Mouse (Mus musculus): ENCODE data around the gene Kiss1.
"Not testable (repeated sequence)": the region's sequence is repeated elsewhere in the genome, so short reads cannot be mapped to it uniquely, and the experiment has no call there.

Gene Kiss1

GRCm38 (mm10) chr1:133317149-133317548 is 4.5 kb upstream of the Kiss1 start:
- no peak for DNase-seq (ENCODE audit: low read depth, low spot score)

- DNase-seq (ENCODE audit: low read depth, low spot score): no peak
Measured at GRCm38 (mm10) chr1:133323333-133323732, 1.7 kb downstream of the Kiss1 start.

- no peak for DNase-seq (ENCODE audit: low read depth, low spot score)
Measured at GRCm38 (mm10) chr1:133325951-133326350, 4.3 kb downstream of the Kiss1 start.

GRCm38 (mm10) chr1:133327094-133327493 is 5.4 kb downstream of the Kiss1 start:
- DNase-seq (ENCODE audit: low read depth, low spot score): no peak

GRCm38 (mm10) chr1:133328299-133328795 is 6.7 kb downstream of the Kiss1 start:
- DNase-seq (ENCODE audit: low read depth, low spot score): no peak

- DNase-seq (ENCODE audit: low read depth, low spot score): no peak
Measured at GRCm38 (mm10) chr1:133328896-133329637, 7.4 kb downstream of the Kiss1 start.

- DNase-seq (ENCODE audit: low read depth, low spot score): no peak
Measured at GRCm38 (mm10) chr1:133329638-133329964, 7.9 kb downstream of the Kiss1 start.

- DNase-seq (ENCODE audit: low read depth, low spot score): no peak
Measured at GRCm38 (mm10) chr1:133331142-133331541, 9.5 kb downstream of the Kiss1 start.

- DNase-seq (ENCODE audit: low read depth, low spot score): no peak
Measured at GRCm38 (mm10) chr1:133332656-133333430, 11.2 kb downstream of the Kiss1 start.

- DNase-seq (ENCODE audit: low read depth, low spot score): no peak
Measured at GRCm38 (mm10) chr1:133333937-133334336, 12.3 kb downstream of the Kiss1 start.

GRCm38 (mm10) chr1:133340403-133340802 is 18.7 kb downstream of the Kiss1 start:
- not testable (repeated sequence) for DNase-seq (ENCODE audit: low read depth, low spot score)

GRCm38 (mm10) chr1:133344357-133344756 is 22.7 kb downstream of the Kiss1 start:
- no peak for DNase-seq (ENCODE audit: low read depth, low spot score)

GRCm38 (mm10) chr1:133346531-133346930 is 24.9 kb downstream of the Kiss1 start:
- no peak for DNase-seq (ENCODE audit: low read depth, low spot score)

- no peak for DNase-seq (ENCODE audit: low read depth, low spot score)
Measured at GRCm38 (mm10) chr1:133347226-133347625, 25.6 kb downstream of the Kiss1 start.

- DNase-seq (ENCODE audit: low read depth, low spot score): no peak
Measured at GRCm38 (mm10) chr1:133347693-133348520, 26.2 kb downstream of the Kiss1 start.

- DNase-seq (ENCODE audit: low read depth, low spot score): no peak
Measured at GRCm38 (mm10) chr1:133350210-133350609, 28.5 kb downstream of the Kiss1 start, which contains the start of gene Ren1. Gene Ren1 (plus strand): TSS chr1:133350510.

- no peak for DNase-seq (ENCODE audit: low read depth, low spot score)
Measured at GRCm38 (mm10) chr1:133351762-133352161, 30.1 kb downstream of the Kiss1 start.

GRCm38 (mm10) chr1:133353371-133353809 is 31.7 kb downstream of the Kiss1 start:
- no peak for DNase-seq (ENCODE audit: low read depth, low spot score)

- DNase-seq (ENCODE audit: low read depth, low spot score): no peak
Measured at GRCm38 (mm10) chr1:133355469-133355868, 33.8 kb downstream of the Kiss1 start.

- DNase-seq (ENCODE audit: low read depth, low spot score): no peak
Measured at GRCm38 (mm10) chr1:133355912-133356311, 34.2 kb downstream of the Kiss1 start.

GRCm38 (mm10) chr1:133356330-133356729 is 34.7 kb downstream of the Kiss1 start:
- DNase-seq (ENCODE audit: low read depth, low spot score): no peak

GRCm38 (mm10) chr1:133361006-133361405 is 39.3 kb downstream of the Kiss1 start:
- DNase-seq (ENCODE audit: low read depth, low spot score): no peak
